Mouse (Mus musculus) thymus, postnatal 25 days (tissue): ENCODE results near the gene Mapk8ip3.
"Not testable (repeated sequence)": the region's sequence is repeated elsewhere in the genome, so short reads cannot be mapped to it uniquely, and the experiment has no call there.

Experiments used
- DNase-seq: peaks from one replicate; pipeline ENCODE4 v3.0.0; 2022

The Mapk8ip3 gene

DNA sequence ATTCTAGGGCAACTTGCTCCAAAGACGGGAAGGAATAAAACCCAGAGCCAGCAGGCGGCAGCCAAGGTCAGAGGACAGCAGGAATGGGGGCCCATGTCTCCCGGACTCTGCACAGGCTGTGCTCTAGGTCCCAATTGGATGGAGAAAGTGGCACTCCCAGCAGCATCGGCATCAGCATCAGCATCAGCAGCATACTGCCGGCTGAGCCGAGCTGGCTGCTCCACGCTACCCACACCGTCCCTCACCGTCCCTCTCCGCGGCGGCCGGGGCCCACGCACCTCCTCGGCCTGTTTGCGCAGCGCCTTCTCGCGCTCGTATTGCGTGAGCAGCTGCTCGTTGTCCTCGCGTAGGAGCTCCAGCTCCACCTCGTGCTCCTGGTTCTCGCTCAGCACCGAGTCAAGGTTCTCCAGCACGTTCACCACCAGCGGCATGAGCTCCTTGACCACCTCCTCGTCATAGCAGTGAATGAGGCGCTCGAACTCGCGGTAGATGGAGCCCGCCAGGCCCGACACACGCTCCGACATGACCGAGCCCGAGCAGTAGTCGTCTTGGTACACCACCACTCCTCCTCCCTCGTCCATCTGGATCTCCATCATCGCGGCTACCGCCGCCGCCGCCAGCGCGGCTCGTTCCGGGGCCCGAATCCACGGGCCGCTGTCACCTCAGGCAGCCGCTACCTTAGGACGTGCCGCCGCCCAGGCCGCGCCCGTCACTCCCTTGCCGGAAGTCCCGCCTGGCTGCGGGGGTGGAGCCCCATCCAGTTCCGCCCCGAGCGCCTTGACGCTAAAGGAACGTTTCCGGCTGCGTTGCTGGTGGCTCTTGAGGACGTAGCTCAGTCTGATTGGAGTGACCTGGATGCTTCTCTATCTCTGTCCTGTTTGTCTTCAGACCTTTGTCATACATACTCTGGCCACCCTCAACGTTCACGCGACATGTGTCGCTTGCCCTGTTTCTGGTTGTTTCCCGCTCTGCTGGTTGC lies at the start of gene Mapk8ip3:
TSS of gene Mapk8ip3 (minus strand) at position 719 of the 979 bp plus-strand sequence.
- DNase-seq, result peak; percentile 96

DNA sequence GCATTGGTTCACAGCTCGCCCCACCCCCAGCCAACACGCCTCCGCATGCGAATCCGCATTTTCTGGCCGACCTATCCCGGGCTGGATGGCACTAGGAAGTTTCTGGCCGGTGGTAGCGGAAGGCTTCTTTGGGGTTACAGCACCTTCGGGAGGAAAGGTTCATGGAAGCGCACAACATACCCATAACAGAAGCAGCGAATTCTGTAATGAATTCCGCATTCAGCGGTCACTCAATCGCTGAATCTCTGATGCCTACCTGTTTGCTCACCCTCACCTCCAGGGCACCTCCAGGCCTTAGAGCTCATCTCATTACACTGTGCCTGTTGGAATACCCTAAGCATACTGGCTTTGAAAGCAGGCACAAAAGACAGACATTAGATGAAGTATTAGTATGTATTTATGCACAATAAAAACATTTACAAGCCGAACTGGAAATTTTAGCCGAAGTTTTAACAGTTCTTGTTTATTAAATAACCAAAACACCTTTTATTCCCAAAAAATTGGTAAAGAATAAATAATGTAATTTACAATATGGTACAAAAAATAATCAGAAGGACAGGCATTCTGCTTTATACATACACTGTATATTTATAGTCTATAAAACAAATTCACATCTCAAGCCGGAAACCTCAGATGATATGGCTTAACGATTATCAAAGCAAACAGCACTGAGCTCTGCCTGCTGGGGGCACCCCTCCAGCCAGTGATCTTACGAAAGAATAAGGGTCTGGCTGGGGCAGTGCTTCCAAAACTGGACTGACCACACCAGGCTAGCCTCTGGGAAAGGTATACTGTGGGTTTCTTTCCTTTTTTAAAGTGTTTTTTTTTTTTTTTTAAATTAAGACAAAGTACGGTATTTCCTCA lies 24.3 kb upstream of the Mapk8ip3 start:
- DNase-seq, result no peak

DNA sequence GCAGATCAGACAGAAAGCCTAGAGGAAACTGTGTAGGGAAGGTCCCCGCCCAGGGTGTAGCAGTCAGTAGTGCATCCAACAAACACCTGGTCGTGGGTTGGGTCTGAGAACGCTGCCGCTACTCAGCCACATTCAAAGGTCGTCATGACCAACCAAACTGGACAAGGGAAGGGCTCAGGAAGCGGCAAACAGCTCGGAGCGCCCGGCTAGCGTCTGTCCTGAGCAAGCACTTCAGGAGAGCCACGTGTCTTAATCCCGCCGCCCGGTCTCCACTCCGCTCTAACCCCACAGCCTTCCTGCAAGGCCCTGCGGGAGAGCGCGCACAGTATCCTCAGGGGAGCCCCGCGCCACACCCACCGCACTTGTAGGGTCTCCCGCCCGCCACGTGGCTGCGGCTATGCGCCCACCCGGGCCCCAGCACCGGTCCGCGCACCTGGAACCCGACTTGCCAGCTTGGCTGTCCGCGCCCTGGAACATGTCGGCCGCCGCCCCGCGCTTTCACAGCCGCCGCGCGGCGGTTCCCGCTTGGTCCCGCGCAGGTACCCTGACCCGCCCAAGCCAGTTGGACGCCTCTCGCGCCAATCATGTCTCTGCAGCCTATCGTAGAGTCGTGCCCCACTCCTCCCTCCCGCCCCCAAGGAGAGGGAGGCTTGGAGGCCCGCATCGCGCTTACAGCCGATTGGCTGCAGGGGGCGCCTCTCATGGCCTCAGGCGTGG lies 23.5 kb upstream of the Mapk8ip3 start, which contains the start of gene Jpt2:
TSS of gene Jpt2 (minus strand) at position 555 of the 717 bp plus-strand sequence.
- peak; percentile 97 for DNase-seq

DNA sequence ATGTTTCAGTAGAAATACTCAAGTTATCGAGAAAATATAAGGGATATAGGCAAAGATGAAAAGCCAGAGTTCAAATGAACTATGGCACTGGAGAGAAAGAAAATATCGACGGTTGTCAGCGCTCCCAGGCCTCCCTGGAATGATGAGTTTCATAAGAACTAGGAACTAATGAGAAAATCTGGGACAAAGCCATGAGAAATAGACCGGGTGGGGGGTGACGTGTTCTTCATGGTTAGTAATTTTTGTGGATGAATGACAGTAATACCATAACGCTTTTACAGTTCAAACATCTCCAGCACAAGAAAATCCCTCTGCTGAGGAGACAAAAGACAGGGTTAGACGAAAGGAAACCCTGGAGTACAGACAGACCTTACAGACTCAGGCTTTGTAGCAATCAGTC lies 22.6 kb upstream of the Mapk8ip3 start:
- no peak for DNase-seq

DNA sequence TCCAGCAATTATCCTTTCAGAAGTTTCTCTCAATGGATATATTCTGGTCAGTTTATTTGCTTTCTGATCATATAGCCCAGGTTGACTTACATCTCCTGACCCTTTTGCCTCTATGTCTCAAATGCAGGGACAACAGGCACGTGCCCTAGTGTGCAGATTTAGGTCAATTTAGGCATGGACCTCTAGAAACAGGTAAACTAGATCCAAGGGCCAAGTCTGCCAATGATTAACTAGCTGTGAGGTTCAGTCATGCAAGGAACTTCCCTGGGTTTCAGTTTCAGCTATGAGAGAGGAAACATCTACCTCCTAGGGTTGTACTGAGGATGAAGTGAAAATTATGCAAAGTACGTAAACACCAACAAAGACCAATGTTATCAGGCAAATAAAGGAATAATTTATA lies 16.5 kb upstream of the Mapk8ip3 start:
- DNase-seq, result no peak

DNA sequence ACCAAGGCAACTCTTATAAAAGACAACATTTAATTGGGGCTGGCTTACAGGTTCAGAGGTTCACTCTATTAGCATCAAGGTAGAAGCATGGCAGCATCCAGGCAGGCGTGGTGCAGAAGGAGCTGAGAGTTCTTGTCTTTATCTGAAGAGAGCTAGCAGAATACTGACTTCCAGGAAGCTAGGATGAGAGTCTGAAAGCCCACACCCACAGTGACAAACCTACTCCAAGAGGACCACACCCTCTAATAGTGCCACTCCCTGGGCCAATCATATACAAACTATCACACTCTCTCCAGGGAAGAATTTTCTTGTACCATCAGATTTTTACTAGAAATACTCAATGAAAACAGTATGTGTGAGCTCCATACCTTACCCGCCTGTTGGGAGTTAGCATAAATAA lies 13.9 kb upstream of the Mapk8ip3 start:
- no peak for DNase-seq

DNA sequence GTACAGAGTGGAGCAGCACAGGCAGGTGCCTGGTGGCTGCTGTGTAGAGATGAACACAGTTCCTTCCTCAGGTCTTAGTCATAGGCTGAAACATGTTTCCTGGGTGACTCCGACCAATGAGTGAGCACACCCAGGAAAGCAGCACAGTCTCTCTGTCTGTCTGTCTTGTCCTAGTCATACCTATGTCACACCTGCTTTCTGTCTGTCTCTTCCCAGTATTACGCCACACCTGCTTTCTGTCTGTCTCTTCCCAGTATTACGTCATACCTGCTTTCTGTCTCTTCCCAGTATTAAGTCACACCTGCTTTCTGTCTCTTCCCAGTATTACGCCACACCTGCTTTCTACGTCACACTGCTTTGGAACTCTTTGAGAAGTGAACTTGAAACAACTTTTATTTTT lies 11.4 kb upstream of the Mapk8ip3 start:
- no peak for DNase-seq

DNA sequence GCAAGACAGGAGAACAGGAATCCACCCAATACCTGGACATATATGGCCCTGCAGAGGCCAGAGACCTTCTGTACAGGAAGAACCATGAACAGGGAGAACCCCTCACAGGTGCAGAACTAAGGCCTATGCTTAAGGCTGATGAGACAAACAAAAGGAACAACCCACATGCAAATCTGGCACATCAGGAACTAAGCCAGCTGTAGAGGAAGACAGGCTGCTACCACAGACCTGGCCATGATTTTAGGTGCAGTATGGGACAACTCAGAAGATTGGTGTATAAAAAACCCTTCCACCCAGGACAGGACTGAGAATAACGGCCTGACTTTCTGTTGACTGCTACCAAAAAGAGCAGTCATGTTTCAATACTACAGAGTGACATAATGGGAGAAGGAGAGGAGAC lies 6.8 kb upstream of the Mapk8ip3 start:
- not testable (repeated sequence) for DNase-seq

DNA sequence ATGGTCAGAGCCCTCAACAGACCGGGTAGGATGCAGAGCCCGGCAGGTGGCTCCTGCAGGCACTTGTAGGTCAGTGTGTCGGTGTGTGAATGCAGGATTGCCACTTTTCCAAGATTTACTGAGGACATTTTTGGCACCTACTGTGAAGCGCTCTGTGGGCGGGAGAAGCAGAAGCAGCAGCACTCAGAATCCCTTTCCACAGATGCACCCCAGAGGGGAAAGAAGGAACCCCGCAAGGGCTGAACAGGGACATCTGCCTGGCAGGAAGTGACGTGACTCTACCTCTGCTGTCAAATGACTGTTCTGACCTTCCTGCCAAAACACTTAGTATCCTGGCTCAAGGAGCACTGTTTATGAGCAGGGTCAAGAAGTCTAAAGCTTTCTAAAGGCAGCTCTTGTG lies 6.3 kb upstream of the Mapk8ip3 start:
- no peak for DNase-seq

DNA sequence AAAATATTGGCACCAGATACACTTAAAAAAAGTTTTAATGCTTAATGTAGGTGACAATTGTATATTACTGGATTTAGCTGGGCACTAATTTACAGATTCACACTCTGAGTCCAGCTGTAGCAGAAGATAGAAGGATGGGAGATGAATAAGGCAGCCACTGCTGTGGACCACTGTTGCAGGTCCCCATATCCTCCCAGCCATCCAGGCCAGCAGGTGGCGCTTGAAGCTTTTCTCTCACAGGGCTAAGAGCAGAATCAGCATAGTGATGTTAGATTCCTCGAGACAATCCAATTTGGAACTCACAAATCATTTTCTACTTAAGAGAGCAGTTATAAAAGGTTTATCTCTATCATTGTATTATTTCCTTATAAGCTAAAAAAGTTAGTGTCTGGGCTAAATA lies 5.7 kb upstream of the Mapk8ip3 start:
- DNase-seq, result peak; percentile 50

DNA sequence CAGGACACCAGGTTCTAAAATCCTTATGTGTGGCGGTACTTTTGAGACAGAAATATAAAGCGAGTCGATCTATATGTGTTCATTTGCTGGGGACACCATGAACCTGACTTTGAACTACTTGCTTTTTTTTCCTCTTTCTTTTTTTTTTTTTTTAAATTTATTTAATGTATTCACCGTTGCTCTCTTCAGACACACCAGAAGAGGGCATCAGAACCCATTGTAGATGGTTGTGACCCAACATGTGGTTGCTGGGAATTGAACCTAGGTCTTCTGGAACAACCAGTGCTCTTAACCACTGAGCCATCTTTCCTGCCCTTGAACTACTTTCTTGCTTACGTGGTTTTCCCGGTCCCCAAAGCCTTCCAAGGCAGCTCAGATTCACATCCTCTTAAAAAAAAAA lies 489 bp upstream of the Mapk8ip3 start:
- no peak for DNase-seq

DNA sequence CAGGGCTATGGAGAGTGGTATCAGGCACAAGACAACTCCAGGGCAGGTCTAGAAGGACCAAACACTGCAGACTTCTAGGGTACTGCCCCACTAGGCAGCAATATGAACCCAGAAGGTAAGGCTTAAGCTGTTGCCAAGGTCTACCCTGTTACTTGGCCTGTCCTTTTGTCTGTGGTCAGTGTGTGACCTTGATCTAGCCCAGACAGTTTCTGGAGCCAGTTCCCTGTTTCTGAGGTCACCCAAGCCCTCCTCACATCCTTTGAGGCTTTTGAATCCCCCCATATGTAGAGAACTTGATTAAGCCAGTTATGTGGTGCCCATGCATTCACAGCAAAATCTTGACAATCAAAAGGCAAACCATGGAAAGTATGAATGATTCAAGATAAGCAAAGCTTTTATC lies 1.1 kb downstream of the Mapk8ip3 start:
- DNase-seq, result no peak

DNA sequence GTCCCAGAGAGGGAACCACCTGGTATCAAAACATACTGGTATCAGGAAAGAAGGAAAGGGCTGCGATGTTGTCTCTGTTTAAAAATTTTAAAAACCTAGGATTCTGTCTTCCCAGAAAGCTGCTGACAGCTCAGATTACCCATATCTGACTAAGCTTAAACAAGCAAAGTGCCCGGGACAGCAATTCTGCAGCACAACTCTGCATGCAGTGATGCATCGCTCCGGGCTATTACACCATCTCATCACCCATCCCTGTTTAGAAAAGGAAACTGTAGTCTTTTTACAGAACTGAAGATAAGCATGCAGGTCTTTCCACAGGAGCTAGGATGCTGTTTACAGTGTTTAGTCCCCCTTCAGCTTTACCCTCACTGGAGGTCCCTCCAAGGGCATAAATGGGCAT lies 1.9 kb downstream of the Mapk8ip3 start:
- DNase-seq, result no peak

DNA sequence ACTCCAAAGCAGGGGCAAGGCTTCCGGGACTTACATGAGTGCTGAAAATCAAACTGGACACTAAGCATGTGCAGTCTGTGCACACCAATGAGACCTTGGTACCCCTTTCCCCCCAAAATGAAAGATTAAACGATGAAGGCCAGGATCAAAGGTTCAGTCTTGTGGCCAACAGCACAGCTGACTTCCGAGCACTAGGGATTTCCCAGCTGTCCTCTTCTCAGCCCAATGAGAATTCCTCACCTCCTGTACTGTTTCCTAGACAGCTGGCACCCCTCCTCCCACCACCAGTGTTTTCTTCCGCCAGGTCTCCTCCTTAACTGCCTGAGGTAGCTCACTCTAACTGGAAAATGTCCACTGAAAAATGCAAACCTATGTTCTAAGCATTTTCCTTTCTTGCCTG lies 3.6 kb downstream of the Mapk8ip3 start:
- no peak for DNase-seq

DNA sequence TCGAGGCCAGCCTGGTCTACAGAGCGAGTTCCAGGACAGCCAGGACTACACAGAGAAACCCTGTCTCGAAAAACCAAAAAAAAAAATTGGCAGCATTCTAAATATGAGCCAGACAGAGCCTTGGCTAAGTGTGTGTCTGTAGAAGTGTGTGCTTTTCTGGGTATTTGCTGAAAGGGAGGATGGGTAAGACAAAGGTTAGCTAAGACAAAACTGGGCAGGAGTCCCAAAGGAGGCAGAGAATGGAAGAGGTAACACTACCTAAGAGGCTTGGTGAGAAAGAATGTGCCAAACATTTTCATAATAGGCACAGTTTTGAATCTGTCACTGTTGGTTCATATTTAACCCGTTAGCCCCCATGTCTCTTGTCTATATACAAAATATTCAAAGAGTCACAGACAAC lies 4.3 kb downstream of the Mapk8ip3 start:
- DNase-seq, result no peak

DNA sequence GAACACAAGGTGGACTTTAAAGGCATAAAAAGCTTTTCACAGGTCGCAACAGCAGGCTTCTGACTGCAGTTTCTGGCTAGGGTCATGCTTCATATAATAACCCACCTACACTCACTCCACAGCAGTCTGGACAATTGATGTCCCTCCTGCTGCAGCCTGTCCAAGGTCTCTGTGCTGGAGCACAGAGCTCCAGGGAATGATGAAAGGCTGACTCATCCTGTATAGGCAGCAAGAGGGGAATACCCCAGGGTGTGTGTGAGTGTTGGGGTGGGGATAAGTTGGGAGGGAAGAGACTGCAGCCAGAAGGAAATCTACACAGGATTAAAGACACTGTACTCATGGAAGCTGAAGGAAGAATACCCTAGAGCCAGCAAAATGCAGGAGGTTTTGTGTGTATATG lies 7.3 kb downstream of the Mapk8ip3 start:
- DNase-seq, result no peak

DNA sequence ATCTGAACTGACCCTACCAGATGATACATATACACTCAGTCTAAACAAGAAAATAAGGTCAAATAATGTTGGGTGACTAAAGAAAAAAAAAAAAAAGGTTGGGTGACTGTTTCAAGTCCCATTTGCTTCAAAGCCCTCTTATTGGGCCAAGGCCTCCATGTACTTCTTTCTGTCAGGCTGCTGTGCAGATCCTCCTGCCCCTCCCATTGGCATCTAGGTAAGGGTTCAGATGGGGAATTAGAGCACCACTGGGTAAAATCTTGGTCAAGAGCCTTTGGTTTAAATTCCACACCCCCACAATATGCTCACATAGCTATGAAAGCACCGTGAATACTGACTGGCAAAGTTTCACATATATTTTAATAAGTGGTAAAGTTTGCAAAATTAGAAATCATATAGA lies 13.5 kb downstream of the Mapk8ip3 start:
- DNase-seq, result no peak

DNA sequence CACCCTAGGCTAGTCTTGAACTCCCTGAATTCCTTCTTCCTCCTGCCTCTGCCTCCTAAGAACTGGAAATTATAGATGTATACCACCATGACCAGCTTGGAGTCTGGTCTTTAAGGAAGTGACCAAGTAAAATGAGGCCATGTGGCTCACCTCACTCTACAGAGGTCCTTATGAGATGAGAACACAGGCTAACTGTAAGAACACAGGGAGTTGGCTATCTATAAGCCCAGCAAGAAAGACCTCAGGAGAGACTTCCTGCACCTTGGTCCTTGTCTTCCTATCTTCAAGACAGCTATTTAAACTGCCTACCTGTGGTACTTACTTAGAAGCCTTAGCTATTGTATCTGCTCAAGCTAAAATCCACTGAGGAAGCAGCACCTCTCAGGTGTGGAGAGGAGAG lies 22.8 kb downstream of the Mapk8ip3 start:
- DNase-seq, result no peak

DNA sequence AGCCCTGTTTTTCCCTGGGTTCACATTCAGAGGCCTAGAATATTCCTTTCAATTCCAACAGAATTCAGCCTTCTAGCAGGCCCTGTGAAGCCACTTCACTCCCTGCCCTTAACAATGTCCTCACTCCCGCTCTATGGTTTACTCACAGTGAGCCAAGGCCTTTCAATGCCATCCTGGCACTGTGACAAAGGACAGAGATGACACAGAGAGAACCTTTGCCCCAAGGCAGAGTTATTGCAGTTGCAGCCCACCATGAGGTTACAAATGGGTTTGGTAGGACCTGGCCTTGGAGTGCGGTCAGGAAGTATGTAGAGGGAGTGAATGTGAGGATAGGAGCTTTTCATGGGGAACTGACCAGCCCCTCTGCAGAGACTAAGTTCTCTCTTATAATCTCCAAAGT lies 29.2 kb downstream of the Mapk8ip3 start:
- no peak for DNase-seq

DNA sequence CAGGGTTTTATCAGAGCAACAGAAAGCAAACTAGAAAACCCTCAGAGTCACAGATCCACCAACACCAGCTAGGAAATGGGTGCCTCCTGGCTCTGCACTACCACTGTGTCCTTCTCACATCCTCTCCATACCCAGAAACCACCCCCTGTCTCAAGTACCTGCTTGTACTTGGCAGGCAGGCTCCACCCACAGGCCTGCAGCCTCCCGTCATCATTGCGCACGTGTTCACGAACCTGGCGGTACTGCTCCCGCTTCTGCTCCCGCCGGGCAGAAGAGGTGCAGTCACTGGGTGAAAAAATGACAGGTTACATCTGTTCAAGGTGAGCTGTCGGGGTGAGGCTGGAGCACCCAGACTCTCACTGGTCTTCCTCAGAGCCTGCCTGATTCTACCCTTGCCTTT lies 33.0 kb downstream of the Mapk8ip3 start:
- no peak for DNase-seq

DNA sequence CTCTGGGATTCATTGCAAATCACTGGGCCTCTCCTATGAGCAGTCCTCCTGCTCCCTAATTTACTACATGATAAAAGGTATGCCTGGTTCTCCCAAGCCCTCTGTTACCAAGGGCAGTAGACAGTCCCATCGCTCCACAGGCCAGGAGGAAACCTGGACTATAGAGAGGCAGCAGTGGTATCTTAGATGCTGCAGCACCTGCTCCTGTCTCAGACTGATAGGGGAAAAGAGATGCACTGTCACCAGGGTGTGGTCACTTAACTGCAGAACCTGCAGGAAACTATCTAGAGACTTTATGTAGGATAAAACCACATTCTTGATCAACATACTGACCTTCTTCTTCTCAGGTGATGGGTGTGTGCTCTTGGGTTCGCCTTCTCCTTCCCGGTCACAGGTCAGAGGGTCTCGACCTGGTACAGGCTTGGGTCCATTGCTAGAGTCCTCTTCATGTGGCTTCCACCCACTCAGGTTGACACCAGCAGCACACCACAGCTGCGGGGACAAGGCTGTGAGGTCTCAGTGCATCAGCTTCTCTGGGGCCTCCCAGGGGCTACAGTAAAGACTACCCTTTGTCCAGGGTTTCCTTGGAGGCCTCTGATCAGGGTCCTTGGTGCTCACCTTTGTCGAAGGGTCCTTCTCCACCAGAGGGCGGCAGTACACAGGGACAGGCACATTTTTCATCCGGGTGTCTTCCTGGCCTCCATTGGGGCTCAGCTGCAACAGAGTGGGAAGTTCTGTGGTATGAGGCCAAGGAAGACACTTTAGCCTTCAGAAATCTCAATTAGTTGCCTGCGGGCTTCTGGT lies 33.9 kb downstream of the Mapk8ip3 start:
- peak; percentile 43 for DNase-seq

DNA sequence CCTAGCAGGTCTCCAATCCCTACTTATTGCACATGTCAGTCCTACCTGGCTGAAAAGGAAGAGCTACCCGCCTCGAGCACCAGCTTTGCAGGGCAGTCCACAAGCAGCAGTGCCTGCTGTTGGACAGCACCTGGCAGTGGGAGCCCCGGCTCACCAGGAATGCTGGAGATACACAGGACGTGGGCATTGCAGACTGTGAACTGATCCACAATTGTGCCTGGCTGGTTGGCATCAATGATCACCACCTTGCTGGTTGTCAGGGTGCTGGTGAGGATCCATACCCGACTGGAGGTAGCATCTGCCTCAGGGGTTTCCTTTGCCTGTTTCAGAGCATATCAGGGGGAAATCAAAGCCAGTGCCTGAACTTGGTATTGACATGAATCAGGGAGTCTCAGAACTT lies 34.7 kb downstream of the Mapk8ip3 start:
- DNase-seq, result no peak
